Mouse (Mus musculus) frontal cortex, adult (tissue): ENCODE data around the gene Map3k3.
"Not testable (repeated sequence)": the region's sequence is repeated elsewhere in the genome, so short reads cannot be mapped to it uniquely, and the experiment has no call there.

Experiments used
- ATAC-seq: cut with Nextera tagmentation; 2 replicates; pipeline ENCODE4 v1.9.2; 2017; ENCODE audit warnings: mild to moderate bottlenecking, moderate library complexity, mixed read lengths; ENCODE audit not compliant: low TSS enrichment

The Map3k3 gene

DNA sequence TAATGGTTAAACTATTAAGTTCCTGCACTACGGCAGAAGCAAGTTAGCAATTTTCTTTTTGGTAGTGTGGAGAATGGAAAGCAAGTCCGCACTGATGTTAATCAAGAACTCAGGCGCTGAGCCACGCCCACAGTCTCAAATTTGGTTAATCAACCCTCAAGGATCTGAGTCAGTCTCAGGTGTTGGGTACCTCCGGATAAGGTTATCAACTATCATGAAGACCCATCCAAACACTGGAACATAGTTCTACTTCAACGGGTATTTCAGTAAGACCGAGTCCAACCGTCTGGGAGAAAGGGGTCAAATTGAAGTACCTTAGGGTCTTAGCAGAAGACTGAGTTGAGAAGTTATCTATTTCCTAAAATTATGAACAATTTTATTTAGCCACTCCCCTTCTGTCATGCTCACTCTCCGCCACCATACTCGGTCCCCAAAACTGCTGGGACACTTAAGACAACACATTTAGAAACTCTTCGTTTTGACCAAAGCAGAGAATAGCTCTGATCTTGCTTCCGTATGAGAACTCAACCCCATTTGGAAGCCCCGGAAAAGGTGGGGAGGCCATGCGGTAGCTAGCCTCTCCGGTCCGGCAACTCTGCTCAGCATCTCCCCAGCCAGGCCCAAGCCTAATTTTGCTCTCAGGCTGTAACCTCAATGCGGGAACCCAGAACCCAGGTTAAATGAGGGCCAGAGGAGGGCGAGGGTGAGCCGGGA is 108.4 kb downstream of the Map3k3 start:
- ATAC-seq = peak; percentile 45; the same call in 1 of the 2 replicates

- ATAC-seq = peak; percentile 95
These were observed 109.2 kb downstream of the Map3k3 start for GRCm38 (mm10) chr11:106193371-106194154.

GRCm38 (mm10) chr11:106194155-106194541 is 109.7 kb downstream of the Map3k3 start:
- ATAC-seq = no peak

GRCm38 (mm10) chr11:106194891-106195290 is 110.5 kb downstream of the Map3k3 start:
- ATAC-seq = no peak

DNA sequence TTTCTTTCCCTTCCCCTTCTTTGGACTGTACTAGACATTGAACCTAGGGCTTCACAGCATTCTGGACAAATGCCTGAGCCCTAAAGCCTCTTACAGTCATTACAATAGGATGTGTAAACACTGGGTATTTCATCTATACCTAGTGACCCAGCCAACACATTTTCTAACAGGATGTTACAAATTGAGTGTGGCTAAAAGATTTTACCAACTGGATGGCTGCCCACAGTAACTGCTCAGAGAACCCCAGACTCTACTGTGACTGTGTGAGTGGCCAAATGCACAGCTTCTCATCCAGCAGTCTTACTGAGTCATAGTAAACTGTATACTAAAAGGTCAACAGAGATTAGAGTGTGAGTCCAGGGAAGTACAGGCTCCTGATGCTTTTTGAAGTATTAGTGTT is 110.9 kb downstream of the Map3k3 start:
- ATAC-seq = no peak

DNA sequence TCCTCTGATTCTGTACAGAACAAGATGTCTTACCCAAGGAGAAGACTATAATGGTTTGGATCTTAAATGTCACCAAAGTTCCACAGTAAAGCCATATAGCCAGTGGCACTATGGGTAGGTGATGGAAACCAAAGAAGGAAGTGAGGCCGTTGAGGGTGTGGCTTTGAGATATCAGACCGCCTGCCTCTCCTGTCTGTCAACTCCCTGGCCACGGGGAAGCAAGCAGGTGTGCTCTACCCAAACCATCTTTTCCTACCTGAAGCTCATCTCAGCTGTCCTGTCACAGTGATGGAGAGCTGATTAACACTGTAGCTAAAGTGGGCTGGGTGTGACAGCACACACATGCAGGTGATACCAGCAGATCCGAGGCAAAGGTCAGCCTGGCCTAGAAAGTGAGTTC is 113.9 kb downstream of the Map3k3 start:
- no peak for ATAC-seq

DNA sequence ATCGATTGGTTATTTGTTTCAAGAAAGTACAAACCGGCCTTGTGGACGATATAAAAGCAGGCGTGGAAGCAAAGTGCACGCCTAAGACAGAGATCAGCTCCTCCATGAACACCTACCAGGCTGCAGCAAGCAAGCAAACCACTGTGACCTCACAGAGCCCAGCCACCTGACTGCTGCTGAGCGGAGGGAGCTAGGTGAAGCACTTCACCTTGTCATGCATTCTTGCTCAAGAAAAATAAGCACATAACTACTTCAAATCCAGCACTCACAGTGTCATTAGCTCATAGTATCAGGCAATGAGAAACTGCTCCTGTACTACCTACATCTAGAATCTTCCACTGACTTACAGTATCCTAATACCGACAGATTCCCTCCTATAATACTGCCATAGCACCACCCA is 115.6 kb downstream of the Map3k3 start:
- ATAC-seq = not testable (repeated sequence)

DNA sequence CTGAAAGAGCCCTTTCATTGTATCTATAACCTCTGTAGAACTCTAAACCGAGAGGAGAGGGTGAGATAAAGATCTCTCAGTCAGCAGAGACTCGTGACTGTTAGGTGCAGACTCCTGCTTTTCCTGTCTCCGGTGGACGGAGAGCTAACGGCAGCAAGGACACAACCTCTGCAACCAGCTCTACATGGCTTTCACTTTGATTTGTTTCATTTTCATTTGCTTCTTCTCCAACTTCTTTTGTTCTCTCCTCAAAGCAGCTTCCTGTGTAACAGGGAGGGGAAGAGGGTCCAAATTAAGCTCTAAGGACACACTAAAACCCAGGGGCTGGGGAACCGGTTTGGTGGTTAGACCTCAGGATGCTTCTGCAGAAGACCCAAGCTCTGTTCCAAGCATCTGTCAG is 116.3 kb downstream of the Map3k3 start:
- no peak for ATAC-seq

GRCm38 (mm10) chr11:106201337-106202122 is 117.1 kb downstream of the Map3k3 start:
- no peak for ATAC-seq

DNA sequence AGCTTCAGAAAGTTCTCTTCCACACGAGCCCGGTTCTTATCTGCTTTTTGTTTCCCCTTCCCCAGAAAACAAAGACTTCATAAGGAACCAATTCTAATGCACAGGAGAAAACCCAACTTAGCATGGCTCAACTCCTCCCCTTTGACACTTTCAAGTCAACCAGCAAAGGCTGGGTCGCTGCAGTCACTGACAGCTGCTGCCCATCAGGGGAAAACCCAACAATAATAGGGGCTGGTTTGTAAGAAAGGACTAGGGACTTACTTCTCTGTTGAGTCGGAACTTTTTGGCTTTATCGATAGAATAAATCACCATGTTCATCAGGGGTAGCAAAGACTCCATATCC is 117.7 kb downstream of the Map3k3 start, which contains the start of gene Strada:
Gene Strada (minus strand): TSS at position 46 of the 343 bp plus-strand sequence.
- no peak for ATAC-seq
